Mouse (Mus musculus): Measurements from ENCODE around the gene Park7.

DNA sequence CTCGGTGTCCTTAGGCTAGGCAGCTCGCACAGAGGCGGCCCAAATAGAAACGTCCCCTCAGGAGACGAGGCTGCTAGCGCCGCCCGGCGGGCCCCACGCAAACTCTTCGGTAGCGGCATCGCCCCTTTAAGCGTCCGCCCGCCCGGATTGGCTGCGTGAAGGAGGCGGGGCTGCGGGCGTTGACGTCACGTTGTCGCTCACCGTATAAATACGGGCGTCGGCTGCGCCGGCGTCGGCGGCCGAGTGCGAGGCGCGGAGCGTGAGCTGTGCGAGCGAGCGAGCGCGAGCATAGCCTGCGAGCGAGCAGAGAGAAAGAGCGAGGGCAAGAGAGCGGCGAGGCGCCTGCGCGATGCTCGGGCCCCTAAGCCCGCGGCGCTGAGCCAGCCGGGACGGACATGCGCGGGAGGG lies 59.4 kb downstream of the Park7 start:
- TF ChIP-seq CTCF (IDR thresholded peaks at IDR 0.05; ENCODE audit: extremely low read depth, insufficient read length, insufficient replicate concordance, low read depth, low read length) (peak; percentile 55), POLR2A (IDR thresholded peaks at IDR 0.05; ENCODE audit: low read depth, low read length) (peak; percentile 100)

Measured in small intestine, adult 2 months (tissue).